Mouse (Mus musculus) liver, adult 2 months (tissue): ENCODE data around the gene Rab11fip4. TPM values are rescaled to one million over a fixed set of nuclear protein-coding genes. Genes with fewer than 3 reads are reported as not detected.

Experiments used
- DNase-seq: peaks from one replicate; pipeline ENCODE4 v3.0.0-alpha.2; 2011; ENCODE audit warnings: low read depth, low spot score; ENCODE audit errors: extremely low read depth
- H3K27ac ChIP-seq: fragments of 200-500 bp; replicated peaks from 2 replicates; pipeline ENCODE4 v1.5.1; 2012; ENCODE audit warnings: low read depth, mild to moderate bottlenecking, control low read depth, inconsistent platforms, low read length; ENCODE audit not compliant: insufficient read depth
- H3K27me3 ChIP-seq: fragments of 200-500 bp; 2 replicates; pipeline ENCODE4 v1.6.1; 2012; ENCODE audit warnings: mild to moderate bottlenecking, moderate library complexity, low read length, inconsistent platforms; ENCODE audit not compliant: control insufficient read depth, insufficient read depth
- H3K36me3 ChIP-seq: fragments of 200-500 bp; 2 replicates; pipeline ENCODE4 v1.6.1; 2012; ENCODE audit warnings: low read length, inconsistent platforms; ENCODE audit not compliant: control insufficient read depth, insufficient read depth
- H3K4me1 ChIP-seq: fragments of 200-500 bp; 2 replicates; pipeline ENCODE4 v1.6.1; 2011; ENCODE audit warnings: low read length; ENCODE audit not compliant: control insufficient read depth, insufficient read depth
- H3K4me3 ChIP-seq: fragments of 200-500 bp; 2 replicates; pipeline ENCODE4 v1.5.1; 2011; ENCODE audit warnings: low read depth, mild to moderate bottlenecking, control low read depth, low read length, moderate library complexity; ENCODE audit not compliant: insufficient read depth
- H3K79me2 ChIP-seq: fragments of 200-500 bp; 2 replicates; pipeline ENCODE4 v1.6.1; 2012; ENCODE audit warnings: inconsistent platforms, mild to moderate bottlenecking, low read length, moderate library complexity; ENCODE audit not compliant: control insufficient read depth, insufficient read depth
- H3K9ac ChIP-seq: fragments of 200-500 bp; 2 replicates; pipeline ENCODE4 v1.6.1; 2012; ENCODE audit warnings: low read depth, mild to moderate bottlenecking, control low read depth, inconsistent platforms, low read length
- CTCF ChIP-seq: fragments of 200-500 bp; IDR thresholded peaks from 2 replicates; pipeline ENCODE4 v1.5.1; 2011; ENCODE audit warnings: low read depth, low read length, control low read depth
- POLR2A ChIP-seq: fragments of 200-500 bp; IDR thresholded peaks from 2 replicates; pipeline ENCODE4 v1.6.1; 2011; ENCODE audit warnings: low read length, control low read depth; ENCODE audit not compliant: insufficient read depth; ENCODE audit errors: extremely low read depth
- WGBS: fragments of 180-500 bp; shearing (Covaris S2); methylation state at CpG from one replicate; pipeline ENCODE4 v1.1.7; 2018; 5-methylcytosine and 5-hydroxymethylcytosine counted together
- polyA plus RNA-seq: library from polyadenylated mRNA; depleted of rRNA; stranded (reverse); fragments of >200 nt; gene quantifications from 2 replicates; pipeline ENCODE4 v1.2.3, GENCODE M21; 2012
- total RNA-seq: library from RNA; depleted of rRNA; stranded (reverse); fragments of >200 nt; gene quantifications from 2 replicates; pipeline ENCODE4 v1.2.3, GENCODE M21; 2014

The Rab11fip4 gene
- total and polyA plus RNA-seq, 2 experiments: 3.1 to 8.1 TPM

GRCm38 (mm10) chr11:79580660-79581059 lies 10.4 kb upstream of the Rab11fip4 start:
- no peak for DNase-seq
- TF ChIP-seq CTCF (no peak), POLR2A (no peak)
- WGBS: 58% methylated on average over 4 of the region's 4 CpGs

DNA sequence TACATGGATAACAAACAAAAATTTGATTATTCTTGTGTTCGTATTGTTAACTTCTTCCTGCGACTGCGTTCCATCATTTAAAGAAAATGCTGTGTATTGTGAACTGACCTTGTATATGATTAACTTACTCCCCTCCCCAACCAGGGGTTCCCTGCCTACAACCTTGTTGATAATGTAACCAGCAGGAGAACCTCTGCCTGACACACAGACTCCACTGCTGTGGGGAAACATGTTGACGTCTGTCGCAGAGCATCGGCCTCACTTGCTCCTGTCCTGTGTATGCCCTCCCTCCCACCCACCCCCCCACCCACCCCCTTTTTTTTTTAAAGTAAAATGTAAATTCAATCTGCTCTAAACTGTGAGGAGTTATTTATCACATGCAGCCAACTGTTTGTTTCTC lies 9.8 kb upstream of the Rab11fip4 start:
- H3K4me3 ChIP-seq: no peak overlapping the region
- H3K27me3 ChIP-seq: no peaks in the 10 kb centered on the region
- H3K79me2 ChIP-seq: no peaks in the 10 kb centered on the region
- DNase-seq: no peak
- no peak overlapping the region for H3K9ac ChIP-seq
- TF ChIP-seq POLR2A (no peak), CTCF (no peak)
- peaks cover 2% of the 10 kb centered on the region; the same call in 1 of the 2 replicates for H3K36me3 ChIP-seq
- H3K27ac ChIP-seq: no peak overlapping the region
- H3K4me1 ChIP-seq: no peaks in the 10 kb centered on the region
- 82% methylated on average over 6 of the region's 6 CpGs for WGBS

More at GRCm38 (mm10) chr11:79580660-79581059, 10.4 kb upstream of the Rab11fip4 start:
- Histone ChIP-seq H3K4me1 (no peaks in the 10 kb centered on the region), H3K36me3 (peaks cover 2% of the 10 kb centered on the region; the same call in 1 of the 2 replicates), H3K9ac (no peak overlapping the region), H3K27me3 (no peaks in the 10 kb centered on the region), H3K27ac (no peak overlapping the region), H3K79me2 (no peaks in the 10 kb centered on the region), H3K4me3 (no peak overlapping the region)

DNA sequence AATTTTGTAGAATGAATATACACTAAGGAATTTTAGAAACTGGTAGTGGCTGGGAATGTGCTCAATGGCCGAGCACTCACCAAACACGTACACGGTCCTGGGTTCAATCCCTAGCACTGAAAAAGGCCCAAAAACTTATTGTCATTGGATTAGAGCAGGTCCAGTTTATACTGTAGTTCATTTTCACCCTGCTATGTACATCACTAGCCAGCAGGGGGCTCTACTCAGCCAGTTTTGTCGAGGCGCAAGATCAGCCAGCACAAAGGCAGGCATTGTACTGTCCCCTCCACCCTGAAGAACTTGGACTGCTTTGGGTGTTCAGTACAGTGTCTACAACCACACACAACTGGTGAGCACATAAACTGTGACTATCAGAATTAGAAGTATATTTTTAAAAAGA lies 6.8 kb upstream of the Rab11fip4 start:
- H3K27ac ChIP-seq: no peak overlapping the region
- peaks cover 2% of the 10 kb centered on the region; the same call in 1 of the 2 replicates for H3K36me3 ChIP-seq
- no peak overlapping the region for H3K9ac ChIP-seq
- H3K4me3 ChIP-seq: no peak overlapping the region
- WGBS: 7% methylated on average over 5 of the region's 5 CpGs
- no peaks in the 10 kb centered on the region for H3K79me2 ChIP-seq
- DNase-seq: peak; percentile 30
- H3K27me3 ChIP-seq: no peaks in the 10 kb centered on the region
- TF ChIP-seq CTCF: peak; percentile 83
- TF ChIP-seq POLR2A: no peak
- H3K4me1 ChIP-seq: no peaks in the 10 kb centered on the region

DNA sequence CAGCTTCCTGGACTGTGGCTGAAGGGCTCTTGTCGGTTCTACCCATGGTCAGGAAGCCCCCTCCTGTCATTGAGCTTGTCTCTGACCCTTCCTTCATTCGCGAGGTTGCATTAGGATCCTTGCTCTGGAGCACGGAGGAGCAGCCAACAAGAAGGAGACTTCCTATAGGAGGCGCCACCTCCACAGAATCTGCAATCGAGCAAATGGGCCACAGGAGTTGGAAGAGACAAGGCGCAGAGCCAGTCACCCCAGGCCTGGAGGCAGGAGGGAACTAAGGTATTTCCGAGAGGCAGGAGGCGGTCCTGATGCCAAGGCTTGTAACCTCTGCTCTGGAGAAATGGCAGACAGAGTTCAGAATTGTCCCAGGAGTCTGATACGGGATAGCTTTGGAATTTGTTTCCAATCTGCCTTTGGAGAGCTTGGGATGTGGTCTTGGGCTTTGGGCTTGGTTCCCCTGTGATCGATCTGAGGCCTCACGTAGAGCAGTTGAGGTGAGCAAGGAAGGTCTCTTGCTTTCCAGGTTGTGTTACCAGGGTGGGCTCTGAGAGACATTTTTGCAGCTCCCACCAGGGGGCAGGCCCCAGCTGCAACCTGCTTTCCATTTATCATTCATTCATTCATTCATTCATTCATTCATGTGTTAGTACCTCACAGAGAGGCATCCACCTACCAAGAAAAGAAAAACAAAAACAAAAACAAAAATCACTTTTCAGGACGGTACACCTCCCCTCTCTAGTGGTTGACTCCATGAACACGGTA lies 1.5 kb upstream of the Rab11fip4 start:
- H3K4me1 ChIP-seq: no peaks in the 10 kb centered on the region
- H3K27ac ChIP-seq: no peak overlapping the region
- H3K4me3 ChIP-seq: no peak overlapping the region
- 51% methylated on average over 14 of the region's 14 CpGs for whole genome bisulfite sequencing
- peaks cover 17% of the 10 kb centered on the region for H3K27me3 ChIP-seq
- no peaks in the 10 kb centered on the region for H3K79me2 ChIP-seq
- 0 out of 2 replicates have a peak, but pooled peaks have one; percentile 13 for TF ChIP-seq CTCF
- TF ChIP-seq POLR2A: no peak
- H3K36me3 ChIP-seq: no peaks in the 10 kb centered on the region
- DNase-seq: no peak
- H3K9ac ChIP-seq: no peak overlapping the region

DNA sequence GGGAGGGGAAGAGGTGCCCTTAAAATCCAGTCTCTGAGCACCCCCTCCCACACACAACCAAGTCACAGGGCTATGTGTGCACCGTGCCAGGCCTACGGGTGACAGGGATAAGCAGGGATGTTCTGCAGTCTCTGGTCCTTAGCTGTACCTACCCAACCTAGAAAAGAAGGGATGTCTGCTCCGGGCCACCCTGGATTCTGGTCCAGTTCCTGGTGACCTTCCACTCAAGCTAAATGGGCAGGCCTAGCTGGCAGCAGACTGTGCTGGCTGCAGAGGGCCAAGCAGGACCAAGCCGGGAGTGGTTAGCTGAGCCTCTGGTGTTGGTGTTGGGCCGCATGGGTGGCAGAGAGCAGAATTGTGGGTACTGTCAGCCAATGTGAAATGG lies 571 bp downstream of the Rab11fip4 start:
- H3K4me1 ChIP-seq: no peaks in the 10 kb centered on the region
- DNase-seq: no peak
- H3K9ac ChIP-seq: no peak overlapping the region
- WGBS: 48% methylated on average over 5 of the region's 5 CpGs
- no peaks in the 10 kb centered on the region for H3K79me2 ChIP-seq
- H3K4me3 ChIP-seq: no peak overlapping the region
- peaks cover 17% of the 10 kb centered on the region for H3K27me3 ChIP-seq
- H3K36me3 ChIP-seq: no peaks in the 10 kb centered on the region
- H3K27ac ChIP-seq: no peak overlapping the region
- no peak for TF ChIP-seq POLR2A
- no peak for TF ChIP-seq CTCF

- Histone ChIP-seq H3K79me2 (no peaks in the 10 kb centered on the region), H3K27me3 (peaks cover 17% of the 10 kb centered on the region), H3K36me3 (no peaks in the 10 kb centered on the region), H3K4me3 (no peak overlapping the region), H3K4me1 (no peaks in the 10 kb centered on the region), H3K27ac (no peak overlapping the region), H3K9ac (no peak overlapping the region)
- TF ChIP-seq POLR2A (no peak), CTCF (no peak)
- 36% methylated on average over 11 of the region's 11 CpGs for WGBS
- DNase-seq: no peak
Observed at GRCm38 (mm10) chr11:79593495-79593894, 2.5 kb downstream of the Rab11fip4 start.
